Mouse (Mus musculus): Measurements from ENCODE around the gene Pld1.
A peak's percentile ranks its signal among the peaks of the same experiment; 100 is the strongest.
"Not testable (repeated sequence)": the region's sequence is repeated elsewhere in the genome, so short reads cannot be mapped to it uniquely, and the experiment has no call there.

Pld1 gene

GRCm38 (mm10) chr3:27942991-27943390 lies 4.5 kb downstream of the Pld1 start:
- no peak for DNase-seq (ENCODE audit: low spot score in 2 of 2)

GRCm38 (mm10) chr3:27945397-27945796 lies 6.9 kb downstream of the Pld1 start:
- DNase-seq (ENCODE audit: low spot score in 2 of 2): not testable (repeated sequence)

DNA sequence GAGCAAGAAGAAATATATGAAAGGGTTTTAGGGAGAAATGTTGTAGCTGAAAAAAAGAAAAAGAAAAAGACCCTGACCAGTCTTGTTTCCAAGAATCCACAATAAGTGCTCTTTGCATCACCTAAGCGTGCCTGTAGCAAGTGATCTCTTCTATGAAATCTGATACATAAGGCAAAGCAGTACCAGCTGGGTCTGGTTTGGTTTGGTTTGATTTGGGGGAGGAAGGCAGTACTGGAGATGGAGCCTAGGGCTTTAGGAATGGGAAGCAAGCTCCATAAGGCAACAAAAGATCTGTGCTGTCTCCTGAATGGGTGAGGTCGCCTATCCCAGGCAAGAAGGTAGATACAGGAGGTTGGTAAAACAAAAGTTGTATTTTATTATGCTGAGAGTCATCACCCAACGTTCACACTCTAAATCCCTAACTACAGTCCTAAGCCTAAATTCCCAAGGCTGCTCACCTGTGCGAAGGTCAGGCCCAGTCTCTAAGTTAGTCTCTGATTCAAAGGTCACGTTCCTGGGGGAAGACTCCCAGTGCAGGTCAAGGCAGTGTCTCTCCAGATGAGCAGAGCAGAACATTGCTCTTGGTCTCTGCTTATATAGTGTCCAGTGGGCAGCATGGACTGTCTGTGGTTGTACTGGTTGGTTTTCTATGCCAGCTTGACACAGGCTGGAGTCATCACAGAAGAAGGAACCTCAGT lies 10.8 kb downstream of the Pld1 start:
- DNase-seq (ENCODE audit: low spot score in 2 of 2): no peak

- DNase-seq (ENCODE audit: low spot score in 2 of 2): no peak
Observed at GRCm38 (mm10) chr3:27949873-27950250, 11.4 kb downstream of the Pld1 start.

- DNase-seq (ENCODE audit: low spot score in 2 of 2): no peak
Observed at GRCm38 (mm10) chr3:27950726-27951125, 12.2 kb downstream of the Pld1 start.

GRCm38 (mm10) chr3:27951721-27952120 lies 13.2 kb downstream of the Pld1 start:
- DNase-seq (ENCODE audit: low spot score in 2 of 2): no peak

DNA sequence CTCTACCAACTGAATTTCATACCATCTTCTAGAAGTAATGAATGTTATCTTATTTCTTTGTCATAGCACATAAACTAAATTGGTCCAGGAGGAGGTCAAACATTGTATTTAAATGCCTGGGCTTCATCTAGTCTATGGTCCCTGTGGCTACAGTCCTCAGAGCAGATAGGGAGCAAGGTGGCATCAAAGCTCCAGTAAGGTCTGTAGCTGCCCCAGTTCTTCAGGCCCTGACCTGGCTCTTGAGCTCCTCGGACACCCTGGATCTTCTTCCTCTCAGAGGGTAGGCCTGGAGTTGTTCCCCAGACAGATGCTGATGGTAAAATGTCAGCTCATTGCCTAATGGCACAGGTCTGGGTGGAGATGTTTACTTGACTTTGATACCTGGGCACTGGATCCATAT lies 17.5 kb downstream of the Pld1 start:
- DNase-seq (ENCODE audit: low spot score in 2 of 2): no peak

DNA sequence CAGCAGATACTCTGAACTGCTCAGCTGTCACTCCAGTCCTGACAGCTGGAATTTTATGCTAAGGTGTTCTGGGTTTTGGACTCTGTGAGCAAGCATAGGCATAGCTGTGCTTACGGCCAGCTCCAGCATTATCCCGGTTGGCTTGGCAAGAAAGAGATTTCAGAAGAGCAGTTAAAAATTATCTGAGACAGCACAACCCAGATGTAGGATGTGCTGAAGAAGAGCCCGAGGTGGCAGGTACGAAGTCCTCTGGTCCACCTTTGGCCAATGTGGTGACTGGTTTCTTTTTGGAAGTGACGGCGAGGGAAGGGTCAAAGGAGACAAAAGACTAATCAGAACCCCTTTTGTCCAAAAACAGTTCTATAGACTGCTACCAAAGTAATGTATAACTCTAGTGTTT lies 20.7 kb downstream of the Pld1 start:
- DNase-seq (ENCODE audit: low spot score in 2 of 2): no peak

- DNase-seq (ENCODE audit: low spot score in 2 of 2): no peak
Observed at GRCm38 (mm10) chr3:27961162-27961561, 22.7 kb downstream of the Pld1 start.

GRCm38 (mm10) chr3:27963795-27964201 lies 25.3 kb downstream of the Pld1 start:
- no peak for DNase-seq (ENCODE audit: low spot score in 2 of 2)

- DNase-seq (ENCODE audit: low spot score in 2 of 2): no peak
Observed at GRCm38 (mm10) chr3:27968671-27969070, 30.2 kb downstream of the Pld1 start.

GRCm38 (mm10) chr3:27973936-27974335 lies 35.4 kb downstream of the Pld1 start:
- DNase-seq (ENCODE audit: low spot score in 2 of 2): no peak

- no peak for DNase-seq (ENCODE audit: low spot score in 2 of 2)
Observed at GRCm38 (mm10) chr3:27974981-27975380, 36.5 kb downstream of the Pld1 start.

GRCm38 (mm10) chr3:27976931-27977544 lies 38.5 kb downstream of the Pld1 start:
- DNase-seq (ENCODE audit: low spot score in 2 of 2): no peak

GRCm38 (mm10) chr3:27978030-27978723 lies 39.7 kb downstream of the Pld1 start:
- no peak for DNase-seq (ENCODE audit: low spot score in 2 of 2)

DNA sequence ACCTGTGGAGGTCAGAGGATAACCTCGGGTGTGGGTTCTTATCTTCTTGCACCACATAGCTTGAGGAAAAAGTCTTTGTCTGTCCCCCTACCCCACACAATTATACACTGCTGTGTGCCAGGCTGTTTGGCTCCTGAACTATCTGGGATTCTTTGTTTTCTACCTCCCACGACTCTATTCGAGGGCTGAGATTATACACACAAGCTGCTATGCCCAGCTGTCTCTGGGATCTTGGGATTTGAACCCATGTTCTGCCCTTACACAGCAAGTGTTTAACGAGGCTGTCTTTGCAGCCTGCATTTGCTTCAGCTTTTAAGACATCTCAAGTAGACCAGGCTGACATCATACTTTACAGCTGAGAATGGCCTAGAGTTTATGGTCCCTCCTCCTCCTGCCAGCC lies 43.1 kb downstream of the Pld1 start:
- DNase-seq (ENCODE audit: low spot score in 2 of 2): no peak

DNA sequence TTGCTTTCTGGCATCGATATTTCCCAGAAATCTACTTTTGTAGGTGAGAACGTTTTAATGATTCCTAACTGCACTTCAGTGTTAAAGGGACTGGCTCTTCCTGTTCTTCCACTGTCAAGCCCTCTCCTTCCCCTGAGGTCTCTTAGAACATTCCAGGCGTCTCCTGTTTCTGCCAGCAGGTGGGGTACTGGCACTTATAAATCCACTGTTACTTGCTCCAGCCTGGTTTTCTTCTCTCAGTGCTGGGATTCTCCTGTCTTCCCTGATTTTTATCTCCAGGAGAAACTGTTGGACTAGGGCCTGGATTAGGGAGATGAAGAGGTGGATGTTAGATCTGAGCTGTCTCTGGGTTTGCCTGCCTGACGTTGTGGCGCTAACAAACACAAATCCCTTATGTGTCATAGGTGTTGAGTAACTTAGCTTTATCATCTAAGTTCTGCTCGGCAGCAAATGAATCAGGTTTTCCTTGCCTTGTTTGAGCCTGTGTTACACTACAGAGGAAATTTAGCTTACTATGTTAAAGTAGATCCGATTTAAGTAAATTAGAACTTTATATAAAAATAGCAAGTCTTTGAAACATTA lies 44.0 kb downstream of the Pld1 start:
- peak; percentile 59 to 72 for DNase-seq (ENCODE audit: low spot score in 2 of 2)

DNA sequence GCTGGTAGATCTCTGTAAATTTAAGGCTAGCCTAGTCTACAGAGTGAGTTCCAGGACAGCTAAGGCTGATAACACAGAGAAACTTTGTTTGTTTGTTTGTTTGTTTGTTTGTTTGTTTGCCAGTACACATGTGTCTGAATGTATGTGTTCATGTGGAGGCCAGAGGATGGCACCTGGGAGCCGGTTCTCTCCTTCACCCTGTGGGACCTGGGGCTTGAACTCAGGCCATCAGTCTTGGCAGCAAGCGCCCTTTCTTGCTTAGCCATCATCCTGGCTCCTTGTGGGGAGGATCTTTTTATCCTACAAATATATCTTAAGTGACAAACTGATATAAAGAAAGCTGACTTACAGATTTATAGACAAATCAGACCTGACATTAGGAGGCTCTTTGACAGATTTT lies 44.8 kb downstream of the Pld1 start:
- no peak for DNase-seq (ENCODE audit: low spot score in 2 of 2)

- DNase-seq (ENCODE audit: low spot score in 2 of 2): peak in 1 of 2 experiments; percentile 37
Observed at GRCm38 (mm10) chr3:27983935-27984577, 45.6 kb downstream of the Pld1 start.

GRCm38 (mm10) chr3:27984620-27985019 lies 46.1 kb downstream of the Pld1 start:
- DNase-seq (ENCODE audit: low spot score in 2 of 2): no peak

DNA sequence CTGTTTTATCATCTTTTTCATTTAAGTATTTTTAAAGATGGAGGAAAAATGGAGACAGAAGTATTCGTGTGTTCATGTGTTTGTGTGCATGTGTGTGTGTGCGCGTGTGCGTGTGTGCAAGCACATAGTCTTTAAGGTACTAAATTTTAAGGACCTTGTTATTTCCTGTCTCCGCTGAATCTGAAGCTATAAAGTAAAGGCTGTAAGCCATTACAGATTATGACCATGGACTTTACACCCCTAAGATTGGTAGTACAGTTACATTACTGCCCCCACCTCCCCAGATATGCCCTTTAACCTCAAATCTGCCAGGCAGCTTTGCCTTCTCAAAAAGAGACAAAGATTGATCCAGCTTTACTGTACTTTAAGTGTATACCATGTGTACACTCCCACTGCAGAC lies 46.8 kb downstream of the Pld1 start:
- no peak for DNase-seq (ENCODE audit: low spot score in 2 of 2)

GRCm38 (mm10) chr3:27987891-27988536 lies 49.5 kb downstream of the Pld1 start:
- DNase-seq (ENCODE audit: low spot score in 2 of 2): no peak
